Mouse (Mus musculus) kidney, adult 11 months (tissue): ENCODE results near the gene 2610318N02Rik.
"Not testable (repeated sequence)": the region's sequence is repeated elsewhere in the genome, so short reads cannot be mapped to it uniquely, and the experiment has no call there.

Experiments used
- DNase-seq: peaks from one replicate; pipeline ENCODE4 v3.0.0; 2022

Gene 2610318N02Rik

GRCm38 (mm10) chr16:17124871-17125520 lies at the start of gene 2610318N02Rik:
2610318N02Rik (minus strand) TSS chr16:17125167.
- peak; percentile 70 for DNase-seq

DNA sequence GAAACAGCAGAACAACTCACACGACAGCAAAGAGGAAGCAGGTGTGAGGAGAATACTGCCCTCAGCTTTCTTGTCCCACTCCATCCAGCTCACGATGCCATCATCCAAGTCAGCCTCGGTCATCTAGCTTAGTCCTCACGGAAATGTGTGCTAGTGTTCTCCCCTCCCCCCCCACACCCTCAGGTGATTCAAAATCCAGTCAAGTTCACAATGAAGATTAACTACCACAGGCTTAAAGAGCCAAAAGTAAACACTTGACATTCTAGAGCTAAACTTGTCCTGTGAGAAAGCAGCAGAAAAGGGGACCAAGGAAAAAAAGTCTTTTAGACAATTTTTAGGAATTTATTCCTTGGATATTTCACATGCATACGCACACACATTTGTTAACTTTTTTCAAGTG lies 43.1 kb upstream of the 2610318N02Rik start:
- no peak for DNase-seq

- DNase-seq, result no peak
Measured at GRCm38 (mm10) chr16:17167179-17167578, 42.2 kb upstream of the 2610318N02Rik start.

DNA sequence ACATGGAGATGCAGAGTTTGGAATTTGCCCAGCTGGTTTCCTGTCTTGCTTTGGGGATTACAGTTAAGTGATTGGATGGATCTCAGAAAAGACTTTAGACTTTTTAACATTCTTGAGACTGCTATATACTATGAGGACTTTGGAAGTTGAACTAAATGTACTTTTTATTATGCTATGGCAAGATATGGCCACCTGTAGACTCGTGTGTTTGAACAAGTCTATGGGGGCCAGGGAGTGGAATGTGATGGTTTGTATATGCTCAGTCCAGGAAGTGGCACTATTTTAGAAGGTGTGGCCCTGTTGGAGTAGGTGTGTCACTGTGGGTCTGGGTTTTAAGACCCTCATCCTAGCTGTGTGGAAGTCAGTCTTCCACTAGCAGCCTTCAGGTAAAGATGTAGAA lies 40.5 kb upstream of the 2610318N02Rik start:
- DNase-seq, result not testable (repeated sequence)

DNA sequence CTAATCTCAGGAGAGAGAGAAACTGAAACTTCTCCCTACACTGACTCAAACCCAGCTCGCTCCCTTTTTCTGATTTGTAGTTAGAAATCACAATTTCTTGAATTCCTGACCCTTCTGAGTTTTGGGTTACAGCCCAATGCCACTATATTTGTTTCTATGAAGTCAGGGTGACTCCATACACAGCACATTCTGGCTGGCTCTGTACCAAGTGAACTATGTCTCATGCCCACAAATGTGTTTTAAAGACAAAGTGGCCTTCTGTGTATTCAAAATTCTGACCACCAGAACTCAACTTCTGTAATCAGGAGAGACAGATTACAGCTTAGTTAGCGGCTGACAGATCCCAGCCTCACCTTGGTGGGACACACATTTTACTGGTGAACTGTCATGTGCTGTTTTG lies 29.4 kb upstream of the 2610318N02Rik start:
- no peak for DNase-seq

DNA sequence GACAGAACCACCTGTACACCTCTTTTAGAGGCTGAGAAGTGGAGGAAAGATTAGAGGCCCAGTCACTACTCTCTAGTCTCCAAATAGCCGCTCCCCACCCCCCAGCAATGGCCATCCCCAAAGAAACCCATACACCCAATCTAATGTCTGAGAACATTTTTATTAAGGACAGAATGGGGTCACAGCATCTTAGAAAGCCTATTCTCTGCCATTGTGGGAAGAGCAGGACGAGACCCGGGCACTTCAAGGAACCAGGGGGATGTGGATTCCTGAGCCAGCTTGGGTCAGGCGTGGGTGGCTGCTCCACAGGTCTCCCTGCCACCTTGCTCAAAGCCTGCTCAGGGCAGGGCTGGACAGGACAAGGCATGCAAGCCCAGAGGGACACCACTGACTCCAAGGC lies 26.9 kb upstream of the 2610318N02Rik start:
- DNase-seq, result no peak

DNA sequence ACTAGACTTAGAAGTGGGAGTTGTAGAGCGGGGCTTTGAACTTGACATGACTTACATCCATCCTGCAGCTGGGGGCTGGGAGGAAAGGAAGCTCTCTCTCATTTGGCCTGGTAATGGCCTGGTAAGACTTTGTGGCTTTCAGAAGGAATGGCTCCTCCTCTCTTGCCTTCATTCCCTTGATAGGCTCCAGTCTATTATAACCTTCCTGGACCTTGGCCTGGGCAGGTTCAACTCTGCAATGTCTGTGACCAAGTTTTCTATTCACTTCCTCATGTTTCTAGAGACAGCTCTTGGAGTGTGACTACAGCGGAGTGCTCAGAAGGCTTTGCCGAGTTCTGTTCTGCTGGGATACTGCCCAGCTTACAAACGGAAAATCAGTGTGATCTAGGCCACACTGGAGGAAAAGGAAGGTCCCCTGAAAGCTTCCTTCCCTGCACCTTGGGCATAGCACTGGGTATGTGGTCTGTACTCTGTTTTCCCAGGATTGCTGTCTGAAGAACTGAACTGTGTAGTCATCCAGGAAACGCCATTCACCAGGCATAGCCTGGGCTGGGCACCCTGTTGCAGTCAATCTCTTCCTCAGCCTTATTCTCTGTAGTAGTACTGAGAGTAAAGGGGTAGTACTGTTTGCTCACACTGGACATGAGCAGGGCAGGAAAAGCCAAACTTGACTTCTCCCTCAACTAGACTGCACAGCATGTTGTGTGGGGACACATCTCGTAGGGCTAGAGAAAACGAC lies 25.7 kb upstream of the 2610318N02Rik start:
- peak; percentile 49 for DNase-seq

DNA sequence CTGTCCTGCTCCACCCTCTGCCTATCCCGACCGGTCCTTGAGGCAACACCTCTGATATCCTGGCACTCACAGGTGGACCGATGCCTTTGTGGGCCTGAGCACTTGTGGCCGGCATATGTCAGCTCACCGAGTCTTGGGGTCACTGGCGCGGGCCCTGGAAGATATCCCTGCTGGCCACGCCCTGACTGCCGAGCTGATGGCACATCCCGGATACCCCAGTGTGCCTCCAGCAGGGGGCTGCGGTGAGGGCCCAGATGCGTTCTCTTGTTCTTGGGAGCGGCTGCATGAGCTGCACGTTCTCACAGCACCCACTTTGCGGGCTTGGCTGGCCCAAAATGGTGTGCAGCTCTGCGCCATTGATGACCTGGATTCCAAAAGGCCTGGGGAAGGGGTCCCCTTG lies 23.1 kb upstream of the 2610318N02Rik start:
- no peak for DNase-seq

DNA sequence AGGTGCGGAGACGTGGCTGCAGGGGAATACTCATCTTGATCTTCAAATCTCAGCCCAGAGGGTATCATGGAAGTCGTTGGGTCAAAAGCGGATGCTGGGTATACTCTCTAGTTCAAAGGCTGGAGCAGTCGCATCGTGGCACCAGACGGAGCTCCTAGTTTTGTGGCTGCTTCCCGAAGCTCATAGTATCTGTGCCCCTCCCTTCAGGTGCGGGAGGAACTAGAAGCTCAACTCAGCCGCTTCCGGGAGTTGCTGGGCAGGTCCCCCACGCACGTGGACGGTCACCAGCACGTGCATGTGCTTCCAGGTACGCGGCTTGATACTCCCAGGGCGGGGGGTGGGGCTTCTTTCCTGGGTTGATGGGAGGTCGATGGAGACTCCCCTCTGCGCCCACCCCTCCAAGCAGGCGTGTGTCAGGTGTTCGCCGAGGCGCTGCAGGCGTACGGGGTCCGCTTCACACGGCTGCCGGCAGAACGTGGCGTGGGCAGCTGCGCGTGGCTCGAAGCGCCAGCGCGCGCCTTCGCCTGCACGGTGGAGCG lies 22.5 kb upstream of the 2610318N02Rik start:
- DNase-seq, result no peak

- peak; percentile 59 for DNase-seq
Measured at GRCm38 (mm10) chr16:17146772-17147235, 21.8 kb upstream of the 2610318N02Rik start, which contains the start of gene Ccdc116. Ccdc116 (minus strand) TSS chr16:17147229.

GRCm38 (mm10) chr16:17144339-17144738 lies 19.4 kb upstream of the 2610318N02Rik start, which contains the start of gene Ydjc:
Ydjc (plus strand) TSS chr16:17144621.
- no peak for DNase-seq

- no peak for DNase-seq
Measured at GRCm38 (mm10) chr16:17137355-17137754, 12.4 kb upstream of the 2610318N02Rik start.

GRCm38 (mm10) chr16:17132906-17133200 lies 7.9 kb upstream of the 2610318N02Rik start:
- DNase-seq, result no peak

DNA sequence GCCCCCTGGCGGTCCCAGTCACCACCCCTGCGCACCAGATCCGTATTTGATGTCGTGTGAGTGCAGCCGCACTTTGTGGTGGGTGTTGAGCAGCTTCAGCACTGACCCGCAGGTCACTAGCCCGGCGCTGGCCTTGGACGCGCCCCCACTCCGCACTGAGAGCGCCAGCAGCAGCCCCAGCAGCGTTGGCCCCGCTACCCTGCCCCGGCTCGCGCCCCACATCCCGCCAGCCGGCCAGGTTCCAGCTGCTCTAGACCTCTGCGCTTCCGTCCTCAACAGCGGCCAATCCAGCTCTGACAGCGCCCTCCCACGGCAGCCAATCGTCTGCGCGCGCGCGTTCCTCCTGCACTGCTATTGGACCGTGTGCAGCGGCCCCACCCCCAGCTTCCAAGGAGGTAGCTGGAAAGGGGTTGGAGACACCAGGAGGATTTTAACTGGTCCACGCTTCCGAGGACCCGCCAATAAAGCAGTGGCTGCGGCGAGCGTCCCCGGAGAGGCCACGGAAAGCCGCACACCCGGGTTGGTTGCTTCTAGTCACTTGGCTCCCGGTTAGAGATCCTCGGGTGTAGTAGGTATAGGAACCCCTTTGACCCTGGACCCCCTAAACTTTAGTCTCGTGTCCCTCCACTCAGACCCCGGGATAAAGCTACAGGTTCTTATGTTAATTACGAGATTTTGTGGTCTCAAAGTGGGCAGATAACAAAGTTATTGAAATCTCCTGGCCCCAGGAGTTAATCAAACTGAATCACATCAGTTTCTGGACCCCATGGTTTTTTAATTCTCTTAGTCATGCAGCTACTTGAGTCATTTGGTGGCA lies 7.3 kb upstream of the 2610318N02Rik start, which contains the start of gene Sdf2l1:
TSS of gene Sdf2l1 (minus strand) at position 295 of the 817 bp plus-strand sequence.
- DNase-seq, result peak; percentile 97

- DNase-seq, result no peak
Measured at GRCm38 (mm10) chr16:17131191-17132088, 6.5 kb upstream of the 2610318N02Rik start.

GRCm38 (mm10) chr16:17127292-17127691 lies 2.3 kb upstream of the 2610318N02Rik start:
- DNase-seq, result peak; percentile 46

DNA sequence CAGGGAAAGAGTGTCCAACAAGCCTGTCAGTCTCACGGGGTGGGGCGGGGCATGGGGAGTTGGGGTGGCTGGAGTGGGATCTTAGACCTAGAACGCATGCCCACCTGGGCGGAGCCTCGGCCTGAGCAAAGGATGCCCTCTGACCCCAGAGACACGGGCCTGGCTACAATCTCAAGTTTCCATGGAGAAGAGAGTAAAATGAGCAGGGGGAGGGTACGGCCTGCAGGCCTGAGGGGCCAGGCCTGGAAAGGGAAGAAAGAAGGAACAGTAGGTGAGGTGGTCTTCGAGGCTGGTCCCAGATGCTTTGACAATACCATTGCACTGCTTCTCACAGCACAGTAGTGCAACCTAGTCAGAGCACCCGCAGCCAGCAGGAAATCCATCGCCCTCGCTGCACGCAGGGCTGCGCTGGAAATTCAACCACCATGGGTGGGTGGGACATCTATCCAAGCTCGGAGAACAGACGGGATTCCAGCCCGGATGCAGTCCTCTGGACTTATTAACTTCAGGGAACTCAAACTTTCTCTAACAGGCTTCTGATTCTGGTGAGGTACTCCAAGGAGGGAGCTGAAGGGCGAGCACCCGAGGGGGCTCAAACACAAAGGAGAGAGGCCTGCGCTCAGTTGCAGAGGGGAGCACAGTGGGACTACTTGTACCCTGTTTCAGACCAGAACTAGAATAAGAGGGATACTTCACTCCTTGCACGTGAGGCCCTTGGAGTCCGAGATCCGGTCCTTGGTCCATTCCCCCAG lies 672 bp downstream of the 2610318N02Rik start:
- DNase-seq, result no peak

DNA sequence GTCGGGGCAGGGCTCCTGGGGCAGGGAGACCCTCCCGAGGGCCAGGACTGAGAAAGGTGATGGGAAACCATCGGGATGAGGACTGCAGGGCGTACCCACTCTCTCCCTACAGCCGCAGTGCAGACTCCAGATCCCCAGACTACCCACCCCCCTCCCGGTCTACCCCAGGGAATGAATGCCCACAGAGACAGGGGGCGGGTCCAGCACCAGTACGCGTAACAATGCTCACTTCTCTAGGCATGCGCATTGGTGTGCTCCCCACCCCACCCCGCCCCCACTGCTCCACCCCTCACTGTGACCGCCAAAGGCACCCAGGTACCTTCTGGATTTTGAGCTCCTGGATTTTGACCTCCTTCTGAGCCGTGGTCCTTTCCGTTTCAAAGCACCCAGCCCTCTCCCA lies 3.4 kb downstream of the 2610318N02Rik start:
- DNase-seq, result no peak

DNA sequence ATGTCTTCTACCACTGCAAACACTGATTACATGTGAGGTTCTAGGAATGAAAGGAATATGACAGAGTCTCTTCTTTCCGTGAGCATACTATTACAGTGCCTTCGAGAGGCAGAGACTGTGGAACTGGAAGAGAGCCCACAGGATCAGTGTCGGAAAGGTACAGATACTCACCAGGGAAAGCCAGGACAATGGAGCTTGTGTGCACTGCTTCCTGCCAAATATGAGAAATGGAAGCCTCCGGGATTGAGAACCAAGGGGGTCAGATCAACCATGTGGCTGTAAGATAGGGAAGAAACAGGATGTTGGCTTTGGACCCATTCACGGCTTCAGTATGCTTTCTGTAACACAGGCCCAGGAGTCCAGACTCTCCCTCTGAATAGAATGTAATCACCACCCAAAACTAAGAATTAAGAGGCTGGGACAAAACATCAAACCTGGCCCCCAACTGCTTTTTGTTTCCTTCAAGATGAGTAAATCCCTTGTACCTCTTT lies 7.6 kb downstream of the 2610318N02Rik start:
- DNase-seq, result no peak

- peak; percentile 69 for DNase-seq
Measured at GRCm38 (mm10) chr16:17110771-17111743, 13.9 kb downstream of the 2610318N02Rik start, which contains the start of gene Ppil2. Ppil2 (minus strand) TSS chr16:17111257.
